Mouse (Mus musculus) embryo, embryonic 9.5 days (tissue): ENCODE results near the gene Fn3krp.

Experiments
- DNase-seq: peaks from one replicate; pipeline ENCODE4 v3.0.0-alpha.2; 2017; ENCODE audit errors: extremely low spot score

Gene Fn3krp

GRCm38 (mm10) chr11:121442076-121442475, 20.9 kb downstream of the Fn3krp start:
- DNase-seq: no peak

- DNase-seq: no peak
These were observed 30.1 kb downstream of the Fn3krp start for GRCm38 (mm10) chr11:121451216-121451726.

GRCm38 (mm10) chr11:121451753-121452635, 30.8 kb downstream of the Fn3krp start, which contains the start of gene Tbcd:
Tbcd (plus strand) TSS chr11:121451949.
- DNase-seq: peak; percentile 96

- DNase-seq: no peak
These were observed 36.7 kb downstream of the Fn3krp start for GRCm38 (mm10) chr11:121457874-121458273.

- DNase-seq: no peak
These were observed 46.2 kb downstream of the Fn3krp start for GRCm38 (mm10) chr11:121467408-121467807.

GRCm38 (mm10) chr11:121474831-121475230, 53.6 kb downstream of the Fn3krp start:
- DNase-seq: no peak

- peak; percentile 63 for DNase-seq
These were observed 54.7 kb downstream of the Fn3krp start for GRCm38 (mm10) chr11:121475699-121476415.

GRCm38 (mm10) chr11:121479476-121480203, 58.4 kb downstream of the Fn3krp start:
- DNase-seq: no peak
